Mouse (Mus musculus) pancreas, adult 10 weeks (tissue): Measurements from ENCODE around the gene 1700001K19Rik. TPM values are rescaled to one million over a fixed set of nuclear protein-coding genes. Genes with fewer than 3 reads are reported as not detected.

Experiments
- polyA plus RNA-seq: library from polyadenylated mRNA; stranded (reverse); fragments of 350-450 nt; fragmentation: Illumina TruSeq; extraction: RNeasy Lipid Tissue Mini Kit (QIAGEN cat#74804); gene quantifications from one replicate; pipeline ENCODE4 v1.2.3, GENCODE M21; 2015; ENCODE audit warnings: low read depth, low replicate concordance; ENCODE audit not compliant: insufficient read depth

Gene 1700001K19Rik
- polyA plus RNA-seq: not detected

GRCm38 (mm10) chr12:110682561-110683299 is at the start of gene 1700001K19Rik:
Gene 1700001K19Rik (minus strand): TSS chr12:110682619.

DNA sequence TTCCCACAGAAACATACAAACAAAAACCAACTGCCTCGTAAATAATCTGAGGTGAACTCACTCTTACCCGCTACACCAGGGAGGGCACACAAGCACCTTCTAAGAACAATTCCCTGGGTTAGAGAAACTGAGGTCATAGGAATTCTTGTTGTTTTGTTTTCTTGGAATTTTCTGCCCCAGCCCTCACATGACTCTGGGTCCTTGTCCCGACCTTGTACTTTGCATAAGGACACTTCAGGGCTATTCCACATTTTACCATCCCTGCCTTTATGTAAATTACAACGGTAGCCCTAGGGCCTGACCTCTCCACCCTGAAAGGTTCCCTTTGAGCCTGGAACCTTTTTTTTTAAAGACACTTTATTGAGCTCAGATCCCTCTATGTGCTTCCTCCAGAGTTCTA is 20.1 kb upstream of the 1700001K19Rik start, which contains the start of gene Hsp90aa1:
Hsp90aa1 (minus strand) TSS at position 173 of the 400 bp plus-strand sequence.

Other genes starting within 250 kb of the 1700001K19Rik start
- 17.0 TPM for gene Ppp2r5c, start 235.5 kb downstream of the 1700001K19Rik start, polyA plus RNA-seq
- gene Dync1h1, start 81.2 kb downstream of the 1700001K19Rik start, polyA plus RNA-seq: 35.8 TPM
- 49.1 TPM for gene Hsp90aa1, start 20.1 kb upstream of the 1700001K19Rik start, polyA plus RNA-seq
- 8.1 TPM for gene Wdr20, start 55.3 kb upstream of the 1700001K19Rik start, polyA plus RNA-seq
- gene Mok, start 158.3 kb upstream of the 1700001K19Rik start, polyA plus RNA-seq: 1.4 TPM
- gene Zfp839, start 167.6 kb upstream of the 1700001K19Rik start, polyA plus RNA-seq: 3.4 TPM
- gene Cinp, start 206.5 kb upstream of the 1700001K19Rik start, polyA plus RNA-seq: 9.1 TPM
- 2.6 TPM for gene Tecpr2, start 206.6 kb upstream of the 1700001K19Rik start, polyA plus RNA-seq